Mouse (Mus musculus): ENCODE data around the gene Ttf2. TPM values are rescaled to one million over a fixed set of nuclear protein-coding genes. Genes with fewer than 3 reads are reported as not detected.
A peak's percentile ranks its signal among the peaks of the same experiment; 100 is the strongest.

The Ttf2 gene
- total and polyA plus RNA-seq, 2 experiments from 2014 or later, result 2.0 to 2.3 TPM

GRCm38 (mm10) chr3:101012131-101012571, 42.7 kb upstream of the Ttf2 start:
- Histone ChIP-seq H3K4me2 (ENCODE audit: low read depth) (no peak overlapping the region), H3K27ac (ENCODE audit: low read depth, low read length) (no peak overlapping the region), H3K27me3 (ENCODE audit: insufficient read depth, low read length) (no peaks in the 10 kb centered on the region), H3K4me3 (ENCODE audit: low read depth, low read length) (no peak overlapping the region), H3K9me3 (ENCODE audit: low read length) (no peaks in the 10 kb centered on the region), H3K36me3 (ENCODE audit: insufficient read depth) (no peaks in the 10 kb centered on the region), H3K4me1 (ENCODE audit: insufficient read depth) (no peaks in the 10 kb centered on the region), H3K9ac (no peak overlapping the region)
- ATAC-seq, result peak; percentile 87
- no peak for TF ChIP-seq CTCF (IDR thresholded peaks at IDR 0.05; ENCODE audit: low read depth)
- 57% methylated on average over 10 of the region's 10 CpGs for WGBS
- DNase-seq, result no peak

- ATAC-seq, result no peak
- Histone ChIP-seq H3K4me3 (ENCODE audit: low read depth, low read length) (no peak overlapping the region), H3K27me3 (ENCODE audit: insufficient read depth, low read length) (no peaks in the 10 kb centered on the region), H3K9me3 (ENCODE audit: low read length) (no peaks in the 10 kb centered on the region), H3K9ac (no peak overlapping the region), H3K4me2 (ENCODE audit: low read depth) (no peak overlapping the region), H3K36me3 (ENCODE audit: insufficient read depth) (no peaks in the 10 kb centered on the region), H3K27ac (ENCODE audit: low read depth, low read length) (no peak overlapping the region), H3K4me1 (ENCODE audit: insufficient read depth) (no peaks in the 10 kb centered on the region)
- no peak for TF ChIP-seq CTCF (IDR thresholded peaks at IDR 0.05; ENCODE audit: low read depth)
- WGBS, result 65% methylated on average over 5 of the region's 5 CpGs
- no peak for DNase-seq
These were observed 41.7 kb upstream of the Ttf2 start for GRCm38 (mm10) chr3:101011203-101011600.

- Histone ChIP-seq H3K9ac (no peak overlapping the region), H3K9me3 (ENCODE audit: low read length) (no peaks in the 10 kb centered on the region), H3K36me3 (ENCODE audit: insufficient read depth) (no peaks in the 10 kb centered on the region), H3K4me1 (ENCODE audit: insufficient read depth) (no peaks in the 10 kb centered on the region), H3K4me3 (ENCODE audit: low read depth, low read length) (no peak overlapping the region), H3K4me2 (ENCODE audit: low read depth) (no peak overlapping the region), H3K27me3 (ENCODE audit: insufficient read depth, low read length) (no peaks in the 10 kb centered on the region), H3K27ac (ENCODE audit: low read depth, low read length) (no peak overlapping the region)
- DNase-seq, result no peak
- ATAC-seq, result no peak
- WGBS, result 96% methylated on average over 4 of the region's 4 CpGs
- no peak for TF ChIP-seq CTCF (IDR thresholded peaks at IDR 0.05; ENCODE audit: low read depth)
These were observed 41.2 kb upstream of the Ttf2 start for GRCm38 (mm10) chr3:101010589-101011202.

GRCm38 (mm10) chr3:101007112-101007782, 37.8 kb upstream of the Ttf2 start:
- H3K4me3 ChIP-seq (ENCODE audit: low read depth, low read length), result no peak overlapping the region
- H3K9ac ChIP-seq, result no peak overlapping the region
- H3K36me3 ChIP-seq (ENCODE audit: insufficient read depth), result no peaks in the 10 kb centered on the region
- no peaks in the 10 kb centered on the region for H3K27me3 ChIP-seq (ENCODE audit: insufficient read depth, low read length)
- DNase-seq (no peak), ATAC-seq (no peak)
- no peak for TF ChIP-seq CTCF (IDR thresholded peaks at IDR 0.05; ENCODE audit: low read depth)
- H3K4me1 ChIP-seq (ENCODE audit: insufficient read depth), result no peaks in the 10 kb centered on the region
- WGBS, result 69% methylated on average over 5 of the region's 5 CpGs
- H3K9me3 ChIP-seq (ENCODE audit: low read length), result no peaks in the 10 kb centered on the region
- no peak overlapping the region for H3K4me2 ChIP-seq (ENCODE audit: low read depth)
- H3K27ac ChIP-seq (ENCODE audit: low read depth, low read length), result no peak overlapping the region

GRCm38 (mm10) chr3:101005392-101005791, 35.9 kb upstream of the Ttf2 start:
- no peak for TF ChIP-seq CTCF (IDR thresholded peaks at IDR 0.05; ENCODE audit: low read depth)
- no peaks in the 10 kb centered on the region for H3K36me3 ChIP-seq (ENCODE audit: insufficient read depth)
- no peak overlapping the region for H3K9ac ChIP-seq
- ATAC-seq (no peak), DNase-seq (no peak)
- H3K4me1 ChIP-seq (ENCODE audit: insufficient read depth), result no peaks in the 10 kb centered on the region
- H3K4me3 ChIP-seq (ENCODE audit: low read depth, low read length), result no peak overlapping the region
- H3K4me2 ChIP-seq (ENCODE audit: low read depth), result no peak overlapping the region
- no peaks in the 10 kb centered on the region for H3K9me3 ChIP-seq (ENCODE audit: low read length)
- WGBS, result 68% methylated on average over 6 of the region's 6 CpGs
- H3K27me3 ChIP-seq (ENCODE audit: insufficient read depth, low read length), result no peaks in the 10 kb centered on the region
- no peak overlapping the region for H3K27ac ChIP-seq (ENCODE audit: low read depth, low read length)

GRCm38 (mm10) chr3:101003575-101004356, 34.3 kb upstream of the Ttf2 start:
- Histone ChIP-seq H3K9me3 (ENCODE audit: low read length) (no peaks in the 10 kb centered on the region), H3K4me3 (ENCODE audit: low read depth, low read length) (no peak overlapping the region), H3K27me3 (ENCODE audit: insufficient read depth, low read length) (no peaks in the 10 kb centered on the region), H3K9ac (no peak overlapping the region), H3K36me3 (ENCODE audit: insufficient read depth) (no peaks in the 10 kb centered on the region), H3K27ac (ENCODE audit: low read depth, low read length) (no peak overlapping the region), H3K4me1 (ENCODE audit: insufficient read depth) (no peaks in the 10 kb centered on the region), H3K4me2 (ENCODE audit: low read depth) (no peak overlapping the region)
- no peak for TF ChIP-seq CTCF (IDR thresholded peaks at IDR 0.05; ENCODE audit: low read depth)
- 88% methylated on average over 15 of the region's 15 CpGs for WGBS
- DNase-seq (no peak), ATAC-seq (no peak)

GRCm38 (mm10) chr3:100999732-101000131, 30.3 kb upstream of the Ttf2 start:
- Histone ChIP-seq H3K36me3 (ENCODE audit: insufficient read depth) (no peaks in the 10 kb centered on the region), H3K4me3 (ENCODE audit: low read depth, low read length) (no peak overlapping the region), H3K27ac (ENCODE audit: low read depth, low read length) (no peak overlapping the region), H3K4me1 (ENCODE audit: insufficient read depth) (no peaks in the 10 kb centered on the region), H3K9ac (no peak overlapping the region), H3K9me3 (ENCODE audit: low read length) (no peaks in the 10 kb centered on the region), H3K27me3 (ENCODE audit: insufficient read depth, low read length) (no peaks in the 10 kb centered on the region), H3K4me2 (ENCODE audit: low read depth) (no peak overlapping the region)
- TF ChIP-seq CTCF (IDR thresholded peaks at IDR 0.05; ENCODE audit: low read depth), result no peak
- no peak for ATAC-seq
- DNase-seq, result no peak
- 28% methylated on average over 2 of the region's 2 CpGs for WGBS

Data from forebrain, postnatal 0 days (tissue).